In the genomic region with DNA sequence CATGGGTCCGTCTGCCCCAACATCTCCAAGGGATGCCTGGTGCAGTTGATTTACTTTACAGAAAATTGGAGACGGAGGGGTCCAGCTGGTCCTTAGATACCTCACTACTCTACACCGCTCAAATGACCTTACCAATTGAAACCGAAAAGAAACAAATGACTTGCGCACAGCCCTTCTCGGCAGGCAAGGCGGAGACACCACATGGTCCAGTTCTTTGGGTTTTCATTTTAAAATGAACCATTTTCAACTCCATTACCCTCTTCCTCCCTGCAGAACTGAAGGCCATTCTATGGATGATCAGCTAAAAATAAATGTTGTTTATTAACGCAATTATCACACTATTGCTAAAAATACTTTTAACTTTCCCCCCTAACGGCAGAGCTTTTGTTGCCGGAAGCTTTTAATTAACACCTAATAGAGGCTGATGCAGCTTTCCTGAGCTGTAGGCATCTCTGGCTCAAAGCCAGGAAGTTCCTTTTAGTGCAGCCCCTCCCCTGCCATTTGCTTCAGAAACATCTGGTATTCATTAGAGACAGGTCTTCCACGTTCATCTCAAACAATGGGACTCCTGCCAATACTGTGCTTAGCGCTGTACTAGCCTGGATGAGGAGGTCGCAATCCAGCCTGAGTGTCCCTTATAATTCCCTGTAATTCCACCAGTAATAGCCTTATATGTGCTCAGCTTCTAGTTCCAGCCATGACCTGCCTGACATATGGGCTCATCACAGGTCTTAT, we compare ENCODE assay signal across 11 mouse cellular contexts.
DNase-seq lines count a peak whose midpoint lies in the region; ATAC-seq lines count a peak whose summit lies in the region.
"Had no signal": no experiment of that assay in that cellular context is flagged by ENCODE, and none has a peak within 500 bp of the region (broad histone marks: within the 10 kb centered on the region; RNA-seq: fewer than 3 reads in every experiment).

No protein-coding gene starts in this region.

- H3K4me1 ChIP-seq in forebrain, embryonic 13.5 days: peaks cover 35% of the 10 kb centered on the region
- peaks cover 4% of the 10 kb centered on the region for H3K4me1 ChIP-seq in forebrain, embryonic 11.5 days (replicated peaks; ENCODE audit: control insufficient read depth, insufficient read depth, low read length)
- H3K4me1 ChIP-seq in midbrain, embryonic 13.5 days (replicated peaks): peaks cover 12% of the 10 kb centered on the region
- peaks cover 12% of the 10 kb centered on the region for H3K4me1 ChIP-seq in midbrain, embryonic 10.5 days
- H3K4me1 ChIP-seq in limb, embryonic 15.5 days: peaks cover 14% of the 10 kb centered on the region

- H3K27ac ChIP-seq in forebrain, embryonic 13.5 days: no peak overlapping the region
- no peak overlapping the region for H3K27ac ChIP-seq in forebrain, embryonic 11.5 days (ENCODE audit: low read depth, low read length)
- H3K27ac ChIP-seq in midbrain, embryonic 13.5 days: no peak overlapping the region
- no peak overlapping the region for H3K27ac ChIP-seq in midbrain, embryonic 10.5 days (replicated peaks)
- H3K27ac ChIP-seq in limb, embryonic 15.5 days: no peak overlapping the region

- H3K9ac ChIP-seq in forebrain, embryonic 13.5 days: no peak overlapping the region
- H3K9ac ChIP-seq in forebrain, embryonic 11.5 days (ENCODE audit: low read length): no peak overlapping the region
- no peak overlapping the region for H3K9ac ChIP-seq in midbrain, embryonic 13.5 days (replicated peaks)
- H3K9ac ChIP-seq in limb, embryonic 15.5 days: no peak overlapping the region

- H3K9me3 ChIP-seq in forebrain, embryonic 13.5 days (replicated peaks): no peaks in the 10 kb centered on the region
- no peaks in the 10 kb centered on the region for H3K9me3 ChIP-seq in forebrain, embryonic 11.5 days (ENCODE audit: control insufficient read depth, low read length)
- H3K9me3 ChIP-seq in midbrain, embryonic 13.5 days: no peaks in the 10 kb centered on the region
- no peaks in the 10 kb centered on the region for H3K9me3 ChIP-seq in midbrain, embryonic 10.5 days (replicated peaks)
- no peaks in the 10 kb centered on the region for H3K9me3 ChIP-seq in limb, embryonic 15.5 days

- no peak overlapping the region for H3K4me2 ChIP-seq in forebrain, embryonic 13.5 days
- H3K4me2 ChIP-seq in forebrain, embryonic 11.5 days (ENCODE audit: low read depth, low read length, severe bottlenecking): no peak overlapping the region
- no peak overlapping the region for H3K4me2 ChIP-seq in midbrain, embryonic 13.5 days (replicated peaks)
- peak overlapping the region; percentile 19; the same call in 1 of the 2 replicates for H3K4me2 ChIP-seq in limb, embryonic 15.5 days

- H3K27me3 ChIP-seq in forebrain, embryonic 13.5 days: peaks cover 70% of the 10 kb centered on the region
- no peaks in the 10 kb centered on the region for H3K27me3 ChIP-seq in forebrain, embryonic 11.5 days (ENCODE audit: control insufficient read depth, insufficient read depth, low read length)
- H3K27me3 ChIP-seq in midbrain, embryonic 13.5 days: peaks cover 4% of the 10 kb centered on the region; the same call in 1 of the 2 replicates
- H3K27me3 ChIP-seq in midbrain, embryonic 10.5 days (ENCODE audit: low read depth, poor library complexity, severe bottlenecking): no peaks in the 10 kb centered on the region
- H3K27me3 ChIP-seq in limb, embryonic 15.5 days: peaks cover 74% of the 10 kb centered on the region

- H3K4me3 ChIP-seq in forebrain, embryonic 13.5 days: no peak overlapping the region
- no peak overlapping the region for H3K4me3 ChIP-seq in forebrain, embryonic 11.5 days (ENCODE audit: low read depth, low read length)
- H3K4me3 ChIP-seq in midbrain, embryonic 13.5 days (replicated peaks): no peak overlapping the region
- H3K4me3 ChIP-seq in midbrain, embryonic 10.5 days: no peak overlapping the region
- H3K4me3 ChIP-seq in limb, embryonic 15.5 days: no peak overlapping the region

- 33% methylated on average over 13 of the region's 13 CpGs for WGBS in forebrain, embryonic 13.5 days
- 51% methylated on average over 13 of the region's 13 CpGs for WGBS in forebrain, embryonic 11.5 days
- 62% methylated on average over 13 of the region's 13 CpGs for WGBS in midbrain, embryonic 13.5 days
- WGBS in midbrain, embryonic 10.5 days: 69% methylated on average over 13 of the region's 13 CpGs
- WGBS in limb, embryonic 15.5 days: 17% methylated on average over 13 of the region's 13 CpGs

- H3K36me3 ChIP-seq in forebrain, embryonic 13.5 days (ENCODE audit: poor library complexity, severe bottlenecking): no peaks in the 10 kb centered on the region
- H3K36me3 ChIP-seq in forebrain, embryonic 11.5 days (ENCODE audit: control insufficient read depth, insufficient read depth, low read length): no peaks in the 10 kb centered on the region
- no peaks in the 10 kb centered on the region for H3K36me3 ChIP-seq in midbrain, embryonic 13.5 days
- no peaks in the 10 kb centered on the region for H3K36me3 ChIP-seq in midbrain, embryonic 10.5 days
- H3K36me3 ChIP-seq in limb, embryonic 15.5 days: no peaks in the 10 kb centered on the region

- DNase-seq in forebrain, embryonic 11.5 days (ENCODE audit: low spot score): no peak
- no peak for DNase-seq in midbrain, embryonic 10.5 days (ENCODE audit: low spot score)
- no peak for DNase-seq in adrenal gland, postnatal 4 days (ENCODE audit: low spot score in 2 of 2)
- DNase-seq in cerebellum, postnatal 4 days (ENCODE audit: low spot score in 2 of 2): no peak
- DNase-seq: cerebellum, adult 18-20 months; gastrocnemius, postnatal 14 days; right cerebral cortex, adult 18-20 months had no signal

- peak; percentile 75 for ATAC-seq in forebrain, embryonic 13.5 days
- no peak for ATAC-seq in forebrain, embryonic 11.5 days (replicated peaks; ENCODE audit: low FRiP score)
- ATAC-seq in midbrain, embryonic 13.5 days: peak; percentile 17; the same call in 1 of the 2 replicates
- ATAC-seq in limb, embryonic 15.5 days (ENCODE audit: insufficient number of reproducible peaks, low FRiP score, low TSS enrichment, low read depth): no peak
- ATAC-seq in monocyte, adult 5-6 weeks (replicated peaks; ENCODE audit: insufficient number of reproducible peaks, low FRiP score, low TSS enrichment, poor library complexity, severe bottlenecking): no peak

Comparison
In these comparisons a context has a peak if more than half of its experiments do, and no peak if none do; other contexts are left out.
1. ATAC-seq: peak in forebrain, embryonic 13.5 days (single experiment) and midbrain, embryonic 13.5 days (single experiment); none in forebrain, embryonic 11.5 days (single experiment), limb, embryonic 15.5 days (single experiment) and monocyte, adult 5-6 weeks (single experiment).